Mouse (Mus musculus): ENCODE results near the gene Ctps. TPM values are rescaled to one million over a fixed set of nuclear protein-coding genes. Genes with fewer than 3 reads are reported as not detected.

Gene Ctps
- polyA plus RNA-seq, 1 experiment = not detected

DNA sequence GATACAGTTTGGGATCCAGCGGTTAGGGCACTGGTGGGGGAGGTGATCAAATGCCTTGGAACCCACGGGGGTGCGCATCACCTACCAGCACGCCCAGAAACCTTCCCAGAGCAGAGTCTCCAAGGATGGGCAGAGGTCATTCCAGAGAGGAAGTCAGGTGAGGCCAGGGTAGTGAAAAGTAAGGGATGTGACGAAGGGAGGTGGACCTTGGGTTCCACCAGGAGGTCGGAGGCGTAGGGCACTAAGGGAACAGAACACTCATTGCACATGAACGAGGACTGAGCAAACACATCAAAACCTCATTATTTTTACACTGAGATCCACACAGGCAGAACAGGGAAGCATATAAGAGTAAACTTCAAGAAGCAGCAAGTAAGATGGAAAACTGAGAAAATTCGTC is 11.6 kb upstream of the Ctps start:
- no peak for TF ChIP-seq POLR2A (IDR thresholded peaks at IDR 0.05; ENCODE audit: insufficient read depth, low read depth, low read length)
- no peak for TF ChIP-seq CTCF (IDR thresholded peaks at IDR 0.05; ENCODE audit: insufficient read depth, low read depth, low read length)
- no peak overlapping the region for H3K4me3 ChIP-seq (ENCODE audit: insufficient read depth, low read depth, low read length)
- no peaks in the 10 kb centered on the region for H3K4me1 ChIP-seq (ENCODE audit: control insufficient read depth, insufficient read depth, low read length)
- WGBS = 89% methylated on average over 9 of the region's 9 CpGs
- no peak overlapping the region for H3K27ac ChIP-seq (ENCODE audit: insufficient read depth, low read depth, low read length)

DNA sequence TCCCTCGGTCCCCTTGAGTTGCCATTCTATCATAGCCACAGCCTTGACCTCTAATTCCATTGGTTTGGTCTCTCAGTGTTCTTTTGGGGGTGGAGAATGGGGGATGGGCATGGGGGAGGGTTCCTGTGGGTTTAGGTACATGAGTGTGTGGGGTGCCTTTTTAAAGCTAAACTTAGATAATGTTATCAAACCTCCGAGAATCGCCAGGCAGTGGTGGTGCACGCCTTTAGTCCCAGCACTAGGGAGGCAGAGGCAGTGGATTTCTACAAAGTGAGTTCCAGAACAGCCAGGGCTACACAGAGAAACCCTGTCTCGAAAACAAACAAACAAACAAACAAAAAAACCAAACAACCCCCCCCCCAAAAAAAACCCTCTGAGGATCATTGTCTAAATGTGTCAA is 10.8 kb upstream of the Ctps start:
- Histone ChIP-seq H3K27ac (ENCODE audit: insufficient read depth, low read depth, low read length) (no peak overlapping the region), H3K4me3 (ENCODE audit: insufficient read depth, low read depth, low read length) (no peak overlapping the region), H3K4me1 (ENCODE audit: control insufficient read depth, insufficient read depth, low read length) (no peaks in the 10 kb centered on the region)
- 79% methylated on average over 5 of the region's 5 CpGs for WGBS
- TF ChIP-seq CTCF (IDR thresholded peaks at IDR 0.05; ENCODE audit: insufficient read depth, low read depth, low read length) (no peak), POLR2A (IDR thresholded peaks at IDR 0.05; ENCODE audit: insufficient read depth, low read depth, low read length) (no peak)

DNA sequence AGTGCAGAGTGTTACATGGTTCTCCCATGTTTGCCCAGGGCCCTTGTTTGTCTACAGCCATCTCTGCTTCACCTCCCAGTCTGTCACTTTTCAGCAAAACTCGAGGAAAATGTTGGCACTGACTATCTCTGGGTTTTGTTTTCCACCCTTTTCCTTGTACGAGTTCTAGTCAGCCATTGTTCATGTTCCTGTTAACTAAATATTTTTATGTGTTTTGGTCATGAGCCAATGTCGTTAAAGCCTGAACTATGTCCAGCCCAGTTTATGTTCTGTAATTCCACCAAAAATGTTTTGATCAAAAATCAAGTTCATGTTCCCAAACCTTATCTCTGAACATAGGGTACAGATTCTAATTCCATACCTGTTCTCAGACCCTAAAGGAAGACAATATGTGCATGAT is 1.6 kb upstream of the Ctps start:
- 51% methylated on average over 3 of the region's 3 CpGs for WGBS
- no peaks in the 10 kb centered on the region for H3K4me1 ChIP-seq (ENCODE audit: control insufficient read depth, insufficient read depth, low read length)
- H3K27ac ChIP-seq (ENCODE audit: insufficient read depth, low read depth, low read length) = no peak overlapping the region

DNA sequence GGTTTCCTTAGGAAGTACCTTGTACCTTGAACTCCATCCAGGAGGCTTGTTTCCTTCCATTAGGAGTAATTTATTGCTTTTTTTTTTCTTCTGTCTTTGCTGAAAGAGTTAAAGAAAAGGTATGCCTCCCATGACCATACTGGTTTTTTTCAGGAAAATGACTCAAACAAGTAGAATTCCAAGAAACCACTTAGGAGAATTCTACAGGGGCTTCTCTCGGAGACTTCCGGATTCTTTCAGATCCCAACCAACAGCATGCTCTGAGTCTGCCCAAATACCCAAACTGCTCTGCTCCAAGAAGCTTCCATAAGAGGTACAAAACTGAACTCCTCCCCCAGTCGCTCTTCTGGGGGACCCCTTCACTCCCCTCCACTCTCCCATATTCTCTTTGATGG is 991 bp upstream of the Ctps start:
- 79% methylated on average over 3 of the region's 3 CpGs for WGBS
- TF ChIP-seq POLR2A (IDR thresholded peaks at IDR 0.05; ENCODE audit: insufficient read depth, low read depth, low read length) (no peak), CTCF (IDR thresholded peaks at IDR 0.05; ENCODE audit: insufficient read depth, low read depth, low read length) (no peak)

More for the DNA sequence above, 1.6 kb upstream of the Ctps start:
- H3K4me3 ChIP-seq (ENCODE audit: insufficient read depth, low read depth, low read length) = no peak overlapping the region
- TF ChIP-seq CTCF (IDR thresholded peaks at IDR 0.05; ENCODE audit: insufficient read depth, low read depth, low read length) (no peak), POLR2A (IDR thresholded peaks at IDR 0.05; ENCODE audit: insufficient read depth, low read depth, low read length) (no peak)

DNA sequence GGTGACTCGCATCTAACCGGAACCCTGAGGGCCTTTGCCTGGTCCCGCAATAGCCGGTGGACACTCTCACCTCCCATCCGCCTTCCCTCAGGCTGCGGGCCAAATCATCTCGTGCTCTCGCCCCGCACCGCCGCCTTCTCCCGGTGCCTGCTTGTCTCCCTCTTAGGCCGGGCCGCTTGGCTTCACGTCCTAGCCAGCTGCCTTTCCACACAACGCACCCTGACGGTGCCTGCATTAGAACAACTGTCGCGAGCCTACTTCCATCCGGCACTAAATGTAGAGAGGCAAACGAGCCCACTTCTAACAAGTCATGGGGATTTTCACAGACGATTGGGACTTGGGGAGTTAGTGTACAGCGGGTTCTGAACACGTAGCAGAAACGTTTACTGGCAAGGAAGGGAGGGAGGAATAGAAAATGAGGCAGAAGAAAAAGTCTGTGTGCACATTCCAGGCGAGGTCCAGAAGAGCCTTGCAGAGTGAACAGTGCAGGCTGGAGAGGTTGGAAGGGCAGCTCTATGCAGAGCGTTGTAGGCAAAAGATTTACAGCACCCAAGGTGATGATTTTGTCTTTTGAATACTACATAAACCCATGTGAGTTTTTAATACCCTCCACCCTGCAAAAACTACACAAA is 478 bp upstream of the Ctps start:
- no peak for TF ChIP-seq POLR2A (IDR thresholded peaks at IDR 0.05; ENCODE audit: insufficient read depth, low read depth, low read length)
- no peak for TF ChIP-seq CTCF (IDR thresholded peaks at IDR 0.05; ENCODE audit: insufficient read depth, low read depth, low read length)
- peak overlapping the region; percentile 77 for H3K27ac ChIP-seq (ENCODE audit: insufficient read depth, low read depth, low read length)
- H3K4me1 ChIP-seq (ENCODE audit: control insufficient read depth, insufficient read depth, low read length) = no peaks in the 10 kb centered on the region
- H3K4me3 ChIP-seq (ENCODE audit: insufficient read depth, low read depth, low read length) = peak overlapping the region; percentile 86
- WGBS = under 1% methylated on average over 27 of the region's 27 CpGs

More for the DNA sequence above, 991 bp upstream of the Ctps start:
- Histone ChIP-seq H3K4me1 (ENCODE audit: control insufficient read depth, insufficient read depth, low read length) (no peaks in the 10 kb centered on the region), H3K27ac (ENCODE audit: insufficient read depth, low read depth, low read length) (no peak overlapping the region), H3K4me3 (ENCODE audit: insufficient read depth, low read depth, low read length) (no peak overlapping the region)

DNA sequence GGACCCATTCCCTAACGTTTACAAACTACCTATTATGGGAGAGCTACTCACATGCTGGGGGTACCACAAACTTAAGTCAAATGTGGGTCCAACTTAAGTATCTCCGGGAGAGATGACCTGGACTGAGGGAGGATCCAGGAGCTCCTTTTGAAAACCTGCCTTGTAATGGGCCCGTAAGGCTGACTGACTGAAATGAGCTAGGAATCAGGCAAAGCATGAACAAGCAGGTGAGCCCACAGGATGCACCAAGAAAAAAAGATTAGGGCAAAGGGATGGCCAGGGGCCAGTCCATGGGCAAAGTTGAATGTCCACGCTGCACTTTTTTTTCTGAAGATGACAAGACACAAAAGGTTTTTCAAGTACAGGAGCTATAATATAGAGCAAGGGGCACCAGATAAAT is 1.1 kb downstream of the Ctps start:
- peak overlapping the region; percentile 86; the same call in 1 of the 2 replicates for H3K4me3 ChIP-seq (ENCODE audit: insufficient read depth, low read depth, low read length)
- no peak overlapping the region for H3K27ac ChIP-seq (ENCODE audit: insufficient read depth, low read depth, low read length)
- WGBS = 9% methylated on average over 4 of the region's 4 CpGs
- TF ChIP-seq POLR2A (IDR thresholded peaks at IDR 0.05; ENCODE audit: insufficient read depth, low read depth, low read length) (no peak), CTCF (IDR thresholded peaks at IDR 0.05; ENCODE audit: insufficient read depth, low read depth, low read length) (no peak)
- H3K4me1 ChIP-seq (ENCODE audit: control insufficient read depth, insufficient read depth, low read length) = no peaks in the 10 kb centered on the region

DNA sequence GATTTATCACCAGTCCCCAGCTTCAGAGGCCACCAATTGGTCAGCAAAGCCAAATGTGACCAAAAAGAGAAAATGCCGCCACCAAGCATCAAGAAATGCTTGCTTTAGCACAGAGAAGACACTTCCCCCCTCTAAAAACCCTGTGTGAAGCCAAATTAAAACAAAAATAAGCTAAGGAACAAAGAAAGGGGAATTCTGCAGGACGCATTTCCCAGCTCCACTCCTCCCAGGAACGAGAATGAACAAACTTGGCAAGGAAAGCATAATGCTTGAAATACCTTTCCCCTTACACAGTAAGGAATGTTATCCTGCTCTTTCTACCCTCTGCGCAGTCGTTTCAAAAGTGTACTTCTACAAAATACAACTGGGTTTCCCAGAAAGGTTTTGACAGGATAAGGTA is 2.1 kb downstream of the Ctps start:
- TF ChIP-seq POLR2A (IDR thresholded peaks at IDR 0.05; ENCODE audit: insufficient read depth, low read depth, low read length) (no peak), CTCF (IDR thresholded peaks at IDR 0.05; ENCODE audit: insufficient read depth, low read depth, low read length) (no peak)
- Histone ChIP-seq H3K27ac (ENCODE audit: insufficient read depth, low read depth, low read length) (no peak overlapping the region), H3K4me1 (ENCODE audit: control insufficient read depth, insufficient read depth, low read length) (no peaks in the 10 kb centered on the region), H3K4me3 (ENCODE audit: insufficient read depth, low read depth, low read length) (no peak overlapping the region)
- WGBS = 29% methylated on average over 5 of the region's 5 CpGs

DNA sequence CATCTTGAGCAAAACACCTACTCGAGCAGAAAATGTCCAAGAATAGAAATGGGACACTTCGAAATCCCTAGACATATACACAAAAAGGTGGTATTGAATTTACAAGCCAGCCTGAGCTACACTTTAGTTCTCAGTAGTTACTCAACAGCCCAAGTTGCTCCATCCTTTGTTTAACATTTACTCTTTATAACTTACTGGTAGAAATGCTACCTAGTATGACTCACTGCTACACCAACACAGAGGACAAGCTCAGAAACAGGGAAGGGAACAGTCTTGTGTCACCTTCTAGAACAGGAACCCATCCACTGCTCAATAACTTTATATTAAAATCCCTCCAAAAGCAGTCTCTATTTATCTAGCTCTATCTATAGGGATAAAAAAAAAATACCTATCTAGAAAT is 4.3 kb downstream of the Ctps start:
- WGBS = 70% methylated on average over 2 of the region's 2 CpGs
- H3K27ac ChIP-seq (ENCODE audit: insufficient read depth, low read depth, low read length) = no peak overlapping the region
- no peak overlapping the region for H3K4me3 ChIP-seq (ENCODE audit: insufficient read depth, low read depth, low read length)
- no peaks in the 10 kb centered on the region for H3K4me1 ChIP-seq (ENCODE audit: control insufficient read depth, insufficient read depth, low read length)
- TF ChIP-seq CTCF (IDR thresholded peaks at IDR 0.05; ENCODE audit: insufficient read depth, low read depth, low read length) (no peak), POLR2A (IDR thresholded peaks at IDR 0.05; ENCODE audit: insufficient read depth, low read depth, low read length) (no peak)

DNA sequence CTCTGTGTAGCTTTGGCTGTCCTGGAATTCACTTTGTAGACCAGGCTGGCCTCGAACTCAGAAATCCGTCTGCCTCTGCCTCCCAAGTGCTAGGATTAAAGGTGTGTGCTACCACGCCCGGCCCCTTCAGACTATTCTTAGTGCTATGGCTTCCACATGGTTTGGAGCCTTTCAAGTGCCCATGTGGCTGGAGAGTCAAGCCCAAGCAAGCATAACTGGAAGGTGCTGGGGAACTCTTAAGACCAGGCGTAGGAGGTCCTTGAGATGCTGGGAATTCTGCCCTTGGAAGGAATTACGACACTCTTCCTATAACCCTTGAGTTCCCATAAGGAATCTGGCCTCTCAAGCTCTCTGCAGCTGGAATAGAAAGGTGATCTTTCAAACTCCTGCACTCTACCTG is 13.5 kb downstream of the Ctps start:
- no peak overlapping the region for H3K27ac ChIP-seq (ENCODE audit: insufficient read depth, low read depth, low read length)
- H3K4me3 ChIP-seq (ENCODE audit: insufficient read depth, low read depth, low read length) = no peak overlapping the region
- no peak for TF ChIP-seq CTCF (IDR thresholded peaks at IDR 0.05; ENCODE audit: insufficient read depth, low read depth, low read length)
- no peak for TF ChIP-seq POLR2A (IDR thresholded peaks at IDR 0.05; ENCODE audit: insufficient read depth, low read depth, low read length)
- 95% methylated on average over 6 of the region's 6 CpGs for WGBS
- H3K4me1 ChIP-seq (ENCODE audit: control insufficient read depth, insufficient read depth, low read length) = no peaks in the 10 kb centered on the region

DNA sequence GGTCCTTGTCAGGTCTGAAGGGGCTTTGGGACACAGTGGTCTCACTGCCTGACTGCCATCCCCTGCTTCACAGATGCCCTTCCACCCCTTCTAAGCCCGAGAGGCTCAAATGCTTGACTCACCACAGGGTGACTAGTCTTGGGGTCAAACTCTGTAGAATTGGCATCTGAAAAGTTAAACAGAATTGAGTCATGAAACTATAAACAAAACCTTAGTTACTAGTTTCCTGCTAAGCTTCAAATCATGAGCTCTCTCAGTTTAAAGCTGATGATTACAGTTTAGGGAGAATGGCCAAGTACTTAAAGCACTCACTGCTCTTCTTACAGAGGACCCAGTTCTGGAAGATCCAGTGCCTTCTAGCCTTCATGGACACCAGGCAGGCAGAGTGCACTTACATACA is 25.2 kb downstream of the Ctps start:
- 78% methylated on average over 1 of the region's 1 CpGs for WGBS

More for the DNA sequence above, 25.2 kb downstream of the Ctps start:
- H3K27ac ChIP-seq (ENCODE audit: insufficient read depth, low read depth, low read length) = no peak overlapping the region
- H3K4me3 ChIP-seq (ENCODE audit: insufficient read depth, low read depth, low read length) = no peak overlapping the region
- no peaks in the 10 kb centered on the region for H3K4me1 ChIP-seq (ENCODE audit: control insufficient read depth, insufficient read depth, low read length)
- no peak for TF ChIP-seq POLR2A (IDR thresholded peaks at IDR 0.05; ENCODE audit: insufficient read depth, low read depth, low read length)
- no peak for TF ChIP-seq CTCF (IDR thresholded peaks at IDR 0.05; ENCODE audit: insufficient read depth, low read depth, low read length)

All from olfactory bulb, adult 2 months (tissue).